Mouse (Mus musculus): ENCODE data around the gene Ankrd44.

GRCm38 (mm10) chr1:54933646-54934045, 7.5 kb upstream of the Ankrd44 start:
- no peak for TF ChIP-seq CTCF (IDR thresholded peaks at IDR 0.05)
- no peak for TF ChIP-seq EP300 (IDR thresholded peaks at IDR 0.05; ENCODE audit: insufficient read depth, low read depth, low read length)

Data from heart, adult 2 months (tissue).